Mouse (Mus musculus) adrenal gland, adult 18-20 months (tissue): Measurements from ENCODE around the gene Chd4. TPM values are rescaled to one million over a fixed set of nuclear protein-coding genes. Genes with fewer than 3 reads are reported as not detected.
"Not testable (repeated sequence)": the region's sequence is repeated elsewhere in the genome, so short reads cannot be mapped to it uniquely, and the experiment has no call there.

ENCODE experiments used
- DNase-seq, 2 experiments: peaks; one replicate each; pipeline ENCODE4 v3.0.0; 2021 to 2022; ENCODE audit warnings: low spot score in 2 of 2
- long read RNA-seq, 2 experiments: library from polyadenylated mRNA; stranded (forward); transcript quantifications; one replicate each; pipeline ENCODE4 v2.0.0; 2021
- total RNA-seq, 2 experiments: library from RNA; stranded (reverse); gene quantifications; 1 replicate in 1 of 2; 2 replicates in 1 of 2; pipeline ENCODE4 v1.2.3; 2021

The Chd4 gene
- 100 to 1,000 TPM; 150 to 190 TPM for total RNA-seq
- long read RNA-seq, experiment 1, full-length matches to known transcripts: 1 of 27 reads
- long read RNA-seq, experiment 1, partial matches to known transcripts: 23 of 27 reads
- long read RNA-seq, experiment 1, other reads (novel, unspliced or antisense): 3 of 27 reads
- long read RNA-seq, experiment 2, full-length matches to known transcripts: 3 of 39 reads
- long read RNA-seq, experiment 2, partial matches to known transcripts: 32 of 39 reads
- long read RNA-seq, experiment 2, other reads (novel, unspliced or antisense): 4 of 39 reads

DNA sequence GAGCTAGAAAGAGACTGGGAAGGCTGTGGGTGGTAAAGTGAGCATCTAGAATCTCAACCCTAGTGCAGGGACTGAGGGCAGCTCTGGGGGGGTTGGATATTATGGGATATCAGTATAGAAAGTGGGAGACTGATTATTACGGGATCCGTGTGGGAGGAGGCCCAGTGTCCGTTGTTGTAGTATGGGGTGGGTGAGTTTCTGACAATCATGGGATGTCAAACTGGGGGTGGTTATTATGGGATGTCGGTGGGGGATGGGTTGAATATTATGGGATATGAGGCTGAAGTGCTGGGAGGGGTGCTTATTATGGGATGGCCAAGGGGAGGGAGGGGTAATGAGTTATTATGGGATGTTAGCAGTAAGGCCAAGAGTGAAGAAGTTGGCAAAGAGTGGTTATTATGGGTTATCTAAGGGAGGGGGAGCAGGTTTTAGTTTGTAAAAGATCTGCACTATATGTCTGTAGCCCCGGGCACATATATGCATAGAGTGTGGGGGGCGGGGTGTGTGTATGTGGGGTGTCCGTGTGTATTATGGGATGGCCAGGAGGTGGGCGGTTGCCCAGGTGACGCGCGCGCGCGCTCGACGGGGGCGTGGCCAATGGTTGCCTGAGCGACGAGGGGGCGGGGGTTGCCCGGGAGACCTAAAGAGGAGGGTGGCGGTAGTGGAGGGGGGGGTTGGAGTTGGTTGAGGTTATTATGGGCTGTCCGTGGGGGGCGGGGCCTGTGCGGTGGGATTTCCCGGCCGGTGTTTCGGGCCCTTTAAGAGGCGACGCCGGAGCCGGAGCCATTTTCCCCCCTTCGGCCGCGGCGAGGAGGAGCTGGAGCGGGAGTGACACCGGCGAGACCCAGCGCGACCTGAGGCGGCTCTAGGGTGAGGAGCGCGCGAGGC lies at the start of gene Chd4:
Gene Chd4 (plus strand): TSS at position 591 of the 888 bp plus-strand sequence.
- peak; percentile 91 to 93 for DNase-seq

DNA sequence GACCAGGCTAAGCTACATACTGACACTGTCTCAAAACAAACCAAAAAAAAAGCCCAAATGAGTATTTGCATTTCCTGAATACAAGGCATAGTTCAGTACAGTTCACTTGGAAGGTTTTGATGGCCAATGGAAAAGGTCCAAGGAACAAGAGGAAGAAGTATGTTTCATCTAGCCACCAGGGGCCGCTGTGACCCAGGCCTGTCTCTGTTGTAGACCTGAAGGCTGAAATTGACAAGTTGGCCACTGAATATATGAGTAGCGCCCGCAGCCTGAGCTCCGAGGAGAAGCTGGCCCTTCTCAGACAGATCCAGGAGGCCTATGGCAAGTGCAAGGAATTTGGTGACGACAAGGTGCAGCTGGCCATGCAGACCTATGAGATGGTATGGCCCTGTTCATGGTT lies 49.1 kb upstream of the Chd4 start:
- peak; percentile 74 to 80 for DNase-seq

DNA sequence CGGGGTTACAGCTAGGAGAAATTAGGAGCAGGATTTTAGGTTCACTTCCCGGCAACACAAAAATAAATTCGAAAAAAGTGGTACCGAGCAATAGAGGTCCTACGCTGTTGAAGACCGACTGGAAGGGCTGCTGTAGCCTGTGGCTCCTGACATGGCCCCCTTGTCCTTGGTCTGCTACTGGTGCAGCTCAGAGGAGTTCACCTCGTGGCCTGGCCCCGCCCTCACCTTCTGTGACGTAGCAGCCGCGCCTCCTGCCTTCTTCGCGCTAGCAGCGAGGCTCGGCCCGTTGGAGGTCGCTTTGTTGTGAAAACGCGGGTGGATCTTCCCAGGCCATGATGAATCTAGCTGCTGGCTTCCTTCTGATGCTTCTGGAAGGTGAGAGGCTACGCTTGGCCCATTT lies 46.1 kb upstream of the Chd4 start, which contains the start of gene Acrbp:
Gene Acrbp (plus strand): TSS at position 12 of the 400 bp plus-strand sequence.
- DNase-seq: no peak

DNA sequence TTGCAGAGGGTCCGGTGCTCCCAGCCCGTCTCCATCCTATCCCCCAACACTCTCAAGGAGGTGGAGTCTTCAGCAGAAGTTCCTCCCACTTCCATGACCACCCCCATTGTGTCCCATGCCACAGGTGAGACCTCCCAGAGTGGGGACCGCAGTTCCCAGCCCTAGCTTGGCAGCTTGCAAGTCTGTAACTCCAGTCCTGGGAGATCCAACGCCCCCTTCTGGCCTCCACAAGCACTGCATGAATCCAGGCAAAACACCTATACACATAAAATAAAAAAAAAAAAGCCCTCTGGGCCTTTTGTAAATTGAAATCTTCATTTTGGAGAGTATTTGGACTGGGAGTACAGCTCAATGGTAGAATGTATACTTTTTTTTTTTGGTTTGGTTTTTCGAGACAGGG lies 44.5 kb upstream of the Chd4 start:
- DNase-seq: no peak

DNA sequence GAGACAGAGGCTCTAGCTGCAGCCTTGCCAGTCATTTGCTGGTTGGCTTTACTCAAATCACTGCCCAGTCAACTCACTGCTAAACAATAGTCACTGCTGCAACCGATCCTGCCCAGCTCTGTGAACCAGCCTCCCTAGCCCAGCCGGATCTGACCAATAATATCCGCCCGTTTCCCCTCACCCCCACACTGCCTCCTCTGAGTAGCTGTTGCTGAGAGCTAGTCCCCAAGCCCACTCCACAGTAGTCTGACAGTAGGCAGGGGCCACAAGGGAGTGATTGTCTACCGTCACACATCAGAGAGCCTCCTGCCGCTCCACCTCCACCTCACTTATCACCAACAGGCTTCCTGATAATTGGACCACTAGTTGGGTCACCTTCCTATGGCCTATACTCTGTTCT lies 34.3 kb upstream of the Chd4 start:
- no peak for DNase-seq

DNA sequence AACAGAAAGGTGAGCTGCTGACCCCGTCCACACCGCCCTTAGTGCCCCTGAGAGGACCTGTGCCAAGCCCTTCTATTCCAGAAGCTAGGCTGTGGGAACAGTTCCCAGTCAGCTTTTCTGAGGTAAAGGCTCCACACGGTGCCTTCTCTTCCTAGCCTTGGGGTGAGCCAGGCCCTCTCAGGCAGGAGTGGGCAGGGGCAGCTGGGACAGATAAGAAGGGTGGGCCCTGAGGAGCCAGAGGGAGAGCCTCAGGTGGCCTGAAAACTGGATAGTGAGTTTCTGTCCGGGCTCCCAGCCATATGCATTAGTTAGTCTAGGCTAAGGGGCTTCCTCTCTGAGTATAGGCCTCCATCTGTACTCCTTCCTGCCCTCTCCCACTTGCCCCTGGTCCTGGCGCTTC lies 33.3 kb upstream of the Chd4 start:
- no peak for DNase-seq

DNA sequence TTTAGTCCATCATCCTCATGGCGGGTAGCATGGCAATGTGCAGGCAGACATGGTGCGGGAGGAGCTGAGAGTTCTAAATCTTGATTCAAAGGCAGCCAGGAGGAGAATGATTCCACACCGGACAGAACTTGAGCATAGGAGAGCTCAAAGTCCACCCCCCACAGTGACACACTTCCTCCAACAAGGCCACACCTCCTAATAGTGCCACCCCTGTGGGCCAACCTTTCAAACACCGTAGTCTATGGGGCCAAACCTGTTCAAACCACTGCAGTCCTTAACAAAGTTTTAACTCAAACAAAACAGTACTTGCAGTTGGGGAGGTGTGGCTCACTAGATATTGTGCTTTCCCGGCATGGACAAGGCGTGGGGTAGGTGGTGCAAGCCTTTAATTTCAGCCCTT lies 31.9 kb upstream of the Chd4 start:
- DNase-seq: no peak

DNA sequence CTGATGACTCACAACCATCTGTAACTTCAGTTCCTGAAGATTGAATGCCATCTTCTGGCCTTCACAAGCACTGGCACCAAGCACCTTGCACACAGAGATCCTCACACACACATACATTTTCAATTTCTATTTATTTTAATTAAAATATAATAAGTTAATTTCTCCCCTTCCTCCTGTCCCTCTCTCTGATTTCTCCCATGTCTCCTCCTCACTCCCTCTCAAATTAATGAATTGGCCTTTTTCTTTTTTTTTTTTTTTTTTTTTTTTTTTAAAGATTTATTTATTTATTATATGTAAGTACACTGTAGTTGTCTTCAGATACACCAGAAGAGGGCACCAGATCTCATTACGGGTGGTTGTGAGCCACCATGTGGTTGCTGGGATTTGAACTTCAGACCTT lies 30.6 kb upstream of the Chd4 start:
- not testable (repeated sequence) for DNase-seq

DNA sequence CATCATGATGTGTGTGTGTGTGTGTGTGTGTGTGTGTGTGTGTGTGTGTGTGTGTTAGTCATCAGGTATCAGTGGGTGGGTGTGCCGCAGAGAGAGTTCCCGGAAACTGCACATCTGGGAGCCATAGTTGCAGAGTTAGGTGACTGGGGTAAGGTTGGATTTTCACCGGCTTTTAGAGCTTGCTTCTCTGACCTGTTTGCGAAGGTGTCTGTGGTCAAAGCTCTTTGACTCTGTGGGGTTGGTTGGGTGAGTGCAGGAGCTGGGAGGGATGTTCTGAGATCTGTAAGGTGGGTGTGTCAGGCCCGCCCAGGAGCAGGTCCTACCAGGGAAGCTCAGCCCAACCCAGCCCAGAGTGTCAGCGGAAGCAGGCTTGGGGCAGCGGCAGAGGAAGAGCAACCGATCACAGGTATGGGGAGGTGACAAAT lies 28.2 kb upstream of the Chd4 start, which contains the start of gene Lpar5:
Gene Lpar5 (plus strand): TSS at position 350 of the 425 bp plus-strand sequence.
- no peak for DNase-seq

DNA sequence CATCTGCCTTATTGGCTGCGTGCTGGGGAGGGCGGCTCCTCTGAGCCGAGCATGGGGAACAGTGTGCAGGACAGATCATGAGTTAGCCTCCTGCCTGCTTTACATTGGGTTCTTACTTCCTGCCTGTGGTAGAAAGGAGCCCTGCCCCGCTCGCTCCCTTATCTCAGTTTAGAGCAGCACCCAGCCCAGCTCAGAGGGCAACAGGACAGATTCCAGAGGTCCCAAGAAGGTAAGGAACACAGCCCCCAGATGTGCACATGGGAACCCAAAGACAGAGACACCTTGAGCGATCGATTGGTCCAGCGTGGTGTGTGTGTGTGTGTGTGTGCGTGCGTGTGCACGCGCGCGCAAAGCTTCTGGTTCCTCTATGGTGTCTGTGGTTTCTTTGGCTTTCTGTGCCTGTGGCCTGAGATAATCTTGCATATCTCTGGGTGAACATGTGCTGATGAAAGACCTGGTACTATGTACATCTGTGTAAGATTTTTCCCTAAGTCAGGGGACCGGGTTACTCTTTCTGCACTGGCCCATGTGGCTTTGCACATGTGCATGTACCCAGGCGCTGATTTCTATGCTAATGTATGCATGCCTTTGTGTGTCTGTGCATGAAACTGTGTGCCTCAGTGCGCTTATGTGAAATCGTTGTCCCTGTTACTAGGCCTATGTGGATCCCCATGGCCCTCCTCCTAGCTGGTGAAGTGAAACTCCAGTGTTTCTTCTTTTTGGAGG lies 24.4 kb upstream of the Chd4 start:
- no peak for DNase-seq

DNA sequence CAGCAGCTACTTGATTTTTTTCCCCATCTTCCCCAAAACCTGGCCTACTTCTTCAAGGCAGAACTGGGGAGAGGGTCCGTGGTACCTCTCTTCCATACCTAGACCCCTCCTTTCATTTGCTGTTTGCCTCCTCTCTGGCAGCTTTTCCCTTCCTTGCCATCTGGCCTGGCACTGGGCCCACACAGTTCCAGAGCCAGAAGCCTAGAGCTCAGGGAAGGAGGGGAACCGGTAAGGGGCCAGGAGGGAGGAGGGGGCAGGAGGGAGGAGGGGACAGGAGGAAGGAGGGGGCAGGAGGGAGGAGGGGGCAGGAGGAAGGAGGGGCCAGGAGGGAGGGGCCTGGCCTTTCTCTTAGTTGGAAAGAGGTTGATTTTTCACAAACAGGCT lies 23.9 kb upstream of the Chd4 start:
- DNase-seq: no peak

DNA sequence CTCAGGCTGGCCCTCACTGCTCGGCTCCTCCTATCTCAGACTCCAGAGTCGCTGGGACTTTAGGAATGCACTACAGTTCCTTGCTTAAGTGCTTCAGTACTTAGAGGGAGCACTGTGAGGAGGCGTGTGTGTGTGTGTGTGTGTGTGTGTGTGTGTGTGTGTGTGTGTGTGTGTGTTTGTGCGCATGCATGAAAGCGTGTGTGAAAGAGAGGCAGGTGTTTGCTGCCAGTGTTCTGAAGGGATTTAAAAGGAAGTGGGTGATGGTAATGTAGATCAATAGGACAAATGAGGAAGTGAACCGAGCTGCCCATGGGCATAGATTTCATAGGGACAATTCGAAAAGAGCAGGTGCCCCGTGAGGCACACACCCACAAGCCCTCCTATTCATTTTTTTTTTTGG lies 22.0 kb upstream of the Chd4 start:
- DNase-seq: no peak

DNA sequence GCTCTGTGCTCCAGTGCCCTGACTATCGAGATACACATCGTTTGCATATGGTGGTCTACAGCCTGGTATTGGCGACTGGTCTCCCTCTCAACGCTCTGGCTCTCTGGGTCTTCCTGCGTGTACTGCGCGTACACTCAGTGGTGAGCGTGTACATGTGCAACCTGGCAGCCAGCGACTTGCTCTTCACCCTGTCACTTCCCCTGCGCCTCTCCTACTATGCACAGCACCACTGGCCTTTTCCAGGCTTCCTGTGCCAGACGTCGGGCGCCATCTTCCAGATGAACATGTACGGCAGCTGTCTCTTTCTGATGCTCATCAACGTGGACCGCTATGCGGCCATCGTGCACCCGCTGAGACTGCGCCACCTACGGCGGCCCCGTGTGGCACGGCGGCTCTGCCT lies 14.4 kb upstream of the Chd4 start:
- no peak for DNase-seq

DNA sequence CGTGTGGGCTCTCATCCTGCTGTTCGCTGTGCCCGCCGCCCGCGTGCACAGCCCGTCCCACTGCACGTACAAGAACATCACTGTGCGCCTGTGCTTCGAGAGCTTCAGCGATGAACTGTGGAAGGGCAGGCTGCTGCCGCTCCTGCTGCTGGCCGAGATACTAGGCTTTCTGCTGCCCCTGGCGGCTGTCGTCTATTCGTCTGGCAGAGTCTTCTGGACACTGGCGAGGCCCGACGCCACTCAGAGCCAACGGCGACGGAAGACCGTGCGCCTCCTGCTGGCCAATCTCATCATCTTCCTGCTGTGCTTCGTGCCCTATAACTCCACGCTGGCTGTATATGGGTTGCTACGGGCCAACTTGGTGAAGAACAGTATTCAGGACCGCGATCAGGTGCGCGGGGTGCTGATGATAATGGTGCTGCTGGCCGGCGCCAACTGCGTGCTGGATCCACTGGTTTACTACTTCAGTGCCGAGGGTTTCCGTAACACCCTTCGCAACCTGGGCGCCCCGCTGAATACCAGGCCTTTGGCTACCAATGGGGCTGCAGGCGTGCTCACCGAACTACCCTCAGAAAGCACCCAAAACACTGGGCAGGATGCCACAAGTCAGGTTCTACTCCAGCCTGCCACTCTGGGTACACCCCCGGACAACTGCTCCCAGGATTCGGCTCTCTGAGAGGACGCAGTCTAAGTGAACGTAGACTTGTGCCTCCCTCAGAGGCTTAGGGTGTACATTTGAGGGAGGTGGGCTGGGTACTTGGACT lies 13.8 kb upstream of the Chd4 start:
- DNase-seq: peak; percentile 78 to 83

DNA sequence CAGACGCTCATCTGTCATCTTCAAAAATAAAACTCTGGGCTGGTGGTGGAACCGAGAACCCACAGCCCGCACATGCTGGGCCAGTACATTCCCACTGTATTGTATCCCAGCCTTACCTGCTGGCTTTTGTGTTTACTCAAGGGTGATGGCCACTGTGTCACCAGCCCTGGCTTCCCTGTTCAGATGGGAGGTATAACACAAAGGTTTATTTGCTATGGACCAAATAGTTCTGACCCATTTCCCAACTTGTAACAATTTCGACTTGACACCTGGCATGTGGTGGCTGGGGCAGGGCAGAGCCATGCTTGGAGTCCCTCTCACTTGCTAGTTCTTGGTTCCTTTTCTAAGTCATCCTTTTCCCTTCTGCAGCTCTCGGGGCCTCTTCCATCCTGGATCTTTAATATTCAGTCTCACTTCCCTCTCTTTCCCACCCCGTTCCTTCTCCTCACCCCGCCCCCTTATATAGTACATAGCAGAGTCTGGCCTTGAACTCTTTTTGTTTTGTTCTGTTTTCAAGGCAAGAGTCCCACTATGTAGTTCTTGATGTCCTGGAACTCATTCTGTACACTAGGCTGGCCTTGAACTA lies 12.9 kb upstream of the Chd4 start:
- no peak for DNase-seq

DNA sequence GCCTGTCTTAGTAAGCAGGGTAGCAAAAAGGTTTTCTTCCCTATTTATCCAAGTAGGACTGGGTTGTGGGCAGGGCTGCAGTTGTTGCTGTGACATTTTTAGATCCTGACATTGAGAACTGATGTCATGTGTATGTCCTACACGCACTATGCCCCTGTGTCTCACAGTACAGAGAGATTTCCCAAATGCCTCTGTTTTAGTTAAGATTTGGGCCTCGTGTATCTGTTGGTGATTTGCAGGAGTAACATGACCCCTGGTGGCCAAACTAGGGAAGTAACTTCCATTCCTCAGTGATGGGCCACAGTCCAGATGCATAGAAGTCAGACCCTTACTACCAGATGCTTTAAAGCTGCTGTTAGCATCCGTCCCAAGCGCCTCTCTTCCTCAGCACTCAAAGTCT lies 11.4 kb upstream of the Chd4 start:
- DNase-seq: no peak

DNA sequence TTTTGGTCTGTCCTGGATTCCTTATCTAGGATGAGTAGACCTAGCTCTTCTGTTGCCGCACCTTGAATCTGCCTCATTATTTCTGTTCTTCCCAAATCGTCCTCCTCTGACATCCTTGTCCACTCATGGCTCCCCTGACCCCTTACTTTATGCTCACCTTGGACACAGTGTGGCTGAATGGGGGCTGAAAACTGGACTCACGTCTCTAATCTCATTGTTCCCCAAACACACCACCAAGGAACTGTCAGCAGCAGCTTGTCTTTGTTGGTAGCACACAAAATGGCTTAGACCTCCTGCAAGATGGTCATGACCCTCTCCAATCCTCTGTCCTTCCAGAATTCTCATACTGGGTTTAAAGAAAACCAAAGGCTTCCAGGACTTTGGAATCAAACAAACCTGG lies 7.8 kb upstream of the Chd4 start:
- DNase-seq: no peak

DNA sequence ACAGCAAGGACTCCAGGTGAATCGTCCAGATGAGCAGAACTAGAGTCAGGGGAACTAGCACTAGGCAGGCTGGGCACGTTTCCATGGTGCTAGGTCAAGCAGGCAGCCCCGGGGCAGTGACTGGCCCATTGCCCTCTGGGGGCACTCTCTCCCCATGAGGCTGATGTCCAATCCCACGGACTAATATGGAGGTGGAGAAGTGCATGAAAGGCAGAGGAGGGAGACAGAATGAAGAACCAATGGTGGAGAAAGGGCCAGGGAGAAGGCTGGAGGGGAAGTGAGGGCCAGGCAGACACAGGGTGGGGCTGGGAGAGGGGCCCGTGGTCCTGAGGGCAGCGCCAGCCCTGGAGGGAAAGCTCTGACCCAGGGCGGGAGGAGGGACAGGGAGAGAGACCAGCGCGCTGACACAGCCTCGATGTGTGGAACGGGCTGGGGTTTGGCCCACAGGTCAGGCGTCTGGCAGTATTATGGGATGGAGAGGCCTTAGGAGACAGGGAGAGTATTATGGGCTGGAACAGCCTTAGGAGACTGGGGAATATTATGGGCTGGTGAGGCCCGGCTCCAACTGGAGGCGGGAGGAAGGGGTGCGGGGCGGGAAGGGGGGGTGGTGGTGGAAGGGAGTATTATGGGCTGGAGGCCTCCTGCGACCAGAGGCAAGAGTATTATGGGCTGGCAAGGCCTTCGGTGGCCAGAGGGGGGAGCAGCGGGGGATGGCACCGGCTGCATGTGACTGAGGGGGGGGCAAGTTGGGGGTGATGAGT lies 7.0 kb upstream of the Chd4 start:
- peak; percentile 64 to 68 for DNase-seq

DNA sequence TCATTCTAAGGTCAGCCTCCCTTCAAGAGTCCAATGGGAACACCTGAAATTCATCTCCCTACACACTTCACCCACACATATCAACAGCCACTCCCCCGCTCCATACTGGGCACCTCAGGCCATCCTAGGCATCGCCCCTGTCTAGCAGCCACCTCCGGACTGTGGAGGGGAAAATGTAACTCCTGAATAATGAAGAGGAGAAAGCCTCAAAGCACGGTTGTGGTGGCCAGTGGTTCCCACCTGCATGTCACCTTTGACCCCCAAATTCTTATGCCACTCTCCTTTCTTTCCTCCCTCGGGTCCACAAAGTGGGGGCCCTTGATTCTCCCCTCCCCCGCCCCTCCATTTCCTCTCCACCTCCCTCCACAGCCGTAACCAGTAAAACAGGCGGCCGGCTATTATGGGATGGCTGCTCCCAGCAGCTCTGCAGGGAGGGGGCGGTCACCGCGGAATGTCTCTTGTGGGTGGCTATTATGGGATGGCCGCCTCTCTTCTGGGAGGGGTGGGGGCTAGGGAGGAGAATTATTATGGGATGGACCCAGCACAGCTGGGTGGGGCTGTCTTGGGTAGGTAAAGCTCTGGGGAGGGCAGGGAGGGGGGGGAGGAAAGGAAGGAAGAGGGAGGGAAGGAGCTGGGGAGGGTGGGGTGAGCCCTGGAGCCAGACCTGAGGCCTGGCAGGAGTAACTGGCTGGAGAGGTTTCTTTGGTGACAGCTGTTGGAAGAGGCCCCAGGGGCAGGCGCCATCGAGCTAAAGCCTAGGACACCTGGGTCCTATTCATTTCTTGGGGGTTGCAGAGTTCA lies 6.1 kb upstream of the Chd4 start:
- DNase-seq: peak; percentile 53 to 60
